Mouse (Mus musculus) megakaryocyte, adult 5-6 weeks (primary cell): Measurements from ENCODE around the gene Vps37b. TPM values are rescaled to one million over a fixed set of nuclear protein-coding genes. Genes with fewer than 3 reads are reported as not detected.

ENCODE experiments used
- total RNA-seq, 2 experiments: library from RNA; stranded (forward) in 1 of 2; stranded (reverse) in 1 of 2; fragments of 153-499, 151-499 nt in 1 of 2; fragments of 221-1000, 200-1000 nt in 1 of 2; gene quantifications; 2 replicates each; pipeline versions ENCODE4 v1.2.3 to v1.2.4; 2015 to 2017

Vps37b gene
- total RNA-seq, 2 experiments from 2014 or later, result 29.1 to 29.2 TPM

Other genes starting within 250 kb of the Vps37b start
- gene Hcar2, start 166.8 kb downstream of the Vps37b start, total RNA-seq (2015), result 10.8 and 20.9 TPM in 2 replicates
- 6.7 and 8.1 TPM in 2 replicates for gene Hcar2, start 166.8 kb downstream of the Vps37b start, total RNA-seq (2017)
- not detected in 2 replicates for gene Hcar1, start 152.2 kb downstream of the Vps37b start, total RNA-seq (2015)
- gene Hcar1, start 152.2 kb downstream of the Vps37b start, total RNA-seq (2017), result 0.04 TPM in 1 of 2 replicates, not detected in the other
- 44.6 and 55.2 TPM in 2 replicates for gene Denr, start 125.1 kb downstream of the Vps37b start, total RNA-seq (2015)
- gene Denr, start 125.1 kb downstream of the Vps37b start, total RNA-seq (2017), result 32.4 and 34.3 TPM in 2 replicates
- gene Gm43518, start 104.9 kb downstream of the Vps37b start, total RNA-seq (2015), result not detected in 2 replicates
- 0.73 TPM in 1 of 2 replicates, not detected in the other for gene Gm43518, start 104.9 kb downstream of the Vps37b start, total RNA-seq (2017)
- 1.1 and 1.5 TPM in 2 replicates for gene Ccdc62, start 101.6 kb downstream of the Vps37b start, total RNA-seq (2015)
- gene Ccdc62, start 101.6 kb downstream of the Vps37b start, total RNA-seq (2017), result 0.16 and 0.62 TPM in 2 replicates
- gene Hip1r, start 58.6 kb downstream of the Vps37b start, total RNA-seq (2015), result 6.0 and 6.6 TPM in 2 replicates
- gene Hip1r, start 58.6 kb downstream of the Vps37b start, total RNA-seq (2017), result 12.1 and 13.0 TPM in 2 replicates
- gene Abcb9, start 63.5 kb upstream of the Vps37b start, total RNA-seq (2015), result 0.62 and 1.4 TPM in 2 replicates
- gene Abcb9, start 63.5 kb upstream of the Vps37b start, total RNA-seq (2017), result 0.12 and 1.3 TPM in 2 replicates
- gene Ogfod2, start 80.0 kb upstream of the Vps37b start, total RNA-seq (2015), result 3.4 and 3.6 TPM in 2 replicates
- gene Ogfod2, start 80.0 kb upstream of the Vps37b start, total RNA-seq (2017), result 2.6 and 6.4 TPM in 2 replicates
- 45.4 and 53.0 TPM in 2 replicates for gene Arl6ip4, start 83.8 kb upstream of the Vps37b start, total RNA-seq (2015)
- gene Arl6ip4, start 83.8 kb upstream of the Vps37b start, total RNA-seq (2017), result 80.5 and 87.7 TPM in 2 replicates
- 3.3 and 3.5 TPM in 2 replicates for gene Pitpnm2, start 217.5 kb upstream of the Vps37b start, total RNA-seq (2015)
- 1.2 and 7.6 TPM in 2 replicates for gene Pitpnm2, start 217.5 kb upstream of the Vps37b start, total RNA-seq (2017)